Mouse (Mus musculus) MEL (cell line): ENCODE measurements around the gene Slc5a1. TPM values are rescaled to one million over a fixed set of nuclear protein-coding genes. Genes with fewer than 3 reads are reported as not detected.

ENCODE experiments used
- DNase-seq: peaks from one replicate; pipeline ENCODE4 v3.0.0; 2011; ENCODE audit warnings: low read depth, low spot score
- H3K27ac ChIP-seq: 2 replicates; pipeline ENCODE4 v1.5.1; 2012; ENCODE audit warnings: low read depth, mild to moderate bottlenecking, control low read depth, low read length, moderate library complexity; ENCODE audit not compliant: control insufficient read depth
- H3K27me3 ChIP-seq, 2 experiments: fragments of 150-350 bp in 1 of 2; sonication (generic) in 1 of 2; 2 replicates each; pipeline ENCODE4 v1.6.1; 2012; ENCODE audit warnings: low read length in 2 of 2, mild to moderate bottlenecking in 2 of 2, improper control_type of control experiment in 1 of 2, moderate library complexity in 1 of 2; ENCODE audit not compliant: insufficient read depth in 2 of 2, control insufficient read depth in 1 of 2
- H3K36me3 ChIP-seq, 2 experiments: 2 replicates each; pipeline ENCODE4 v1.6.1; 2012 to 2014; ENCODE audit warnings: low read length in 2 of 2, improper control_type of control experiment in 1 of 2, inconsistent platforms in 1 of 2, mild to moderate bottlenecking in 1 of 2; ENCODE audit not compliant: insufficient read depth in 2 of 2, control insufficient read depth in 1 of 2
- H3K4me1 ChIP-seq, 2 experiments: fragments of 150-350 bp in 1 of 2; sonication (generic) in 1 of 2; 2 replicates each; pipeline ENCODE4 v1.6.1; 2012; ENCODE audit warnings: low read length in 2 of 2, improper control_type of control experiment in 1 of 2, mild to moderate bottlenecking in 1 of 2; ENCODE audit not compliant: insufficient read depth in 2 of 2, control insufficient read depth in 1 of 2
- H3K4me3 ChIP-seq, 2 experiments: fragments of 150-350 bp in 1 of 2; sonication (generic) in 1 of 2; 2 replicates each; pipeline ENCODE4 v1.5.1; 2012; ENCODE audit warnings: low read depth in 2 of 2, low read length in 2 of 2, mild to moderate bottlenecking in 2 of 2, moderate library complexity in 2 of 2, control low read depth in 1 of 2, improper control_type of control experiment in 1 of 2; ENCODE audit not compliant: control insufficient read depth in 1 of 2, insufficient read depth in 1 of 2
- H3K79me2 ChIP-seq: 2 replicates; pipeline ENCODE4 v1.6.1; 2012; ENCODE audit warnings: mild to moderate bottlenecking, low read length, moderate library complexity; ENCODE audit not compliant: control insufficient read depth, poor library complexity, insufficient read depth
- H3K9ac ChIP-seq: 2 replicates; pipeline ENCODE4 v1.6.1; 2012; ENCODE audit warnings: low read depth, mild to moderate bottlenecking, control low read depth, low read length, moderate library complexity; ENCODE audit not compliant: control insufficient read depth, poor library complexity, severe bottlenecking
- H3K9me3 ChIP-seq: fragments of 150-350 bp; sonication (generic); replicated peaks from 2 replicates; pipeline ENCODE4 v1.6.1; 2012; ENCODE audit warnings: mild to moderate bottlenecking, low read length, improper control_type of control experiment, moderate library complexity; ENCODE audit not compliant: insufficient read depth
- CTCF ChIP-seq, 3 experiments: IDR thresholded peaks in 2 of 3; conservative IDR thresholded peaks in 1 of 3; 2 replicates each; pipeline ENCODE4 v1.5.1; 2011 to 2012; ENCODE audit warnings: low read length in 3 of 3, low read depth in 2 of 3, mild to moderate bottlenecking in 2 of 3, improper control_type of control experiment in 1 of 3, inconsistent platforms in 1 of 3, mixed read lengths in 1 of 3, moderate library complexity in 1 of 3; ENCODE audit not compliant: control insufficient read depth in 1 of 3, insufficient read depth in 1 of 3, poor library complexity in 1 of 3, severe bottlenecking in 1 of 3
- E2F4 ChIP-seq: IDR thresholded peaks from 2 replicates; pipeline ENCODE4 v1.6.1; 2011; ENCODE audit warnings: low read depth, low read length, improper control_type of control experiment, borderline replicate concordance
- EP300 ChIP-seq, 2 experiments: IDR thresholded peaks; 2 replicates each; pipeline ENCODE4 v1.6.1; 2011; ENCODE audit warnings: improper control_type of control experiment in 2 of 2, low read length in 2 of 2, low read depth in 1 of 2, mild to moderate bottlenecking in 1 of 2
- MAFK ChIP-seq: IDR thresholded peaks from 2 replicates; pipeline ENCODE4 v1.6.1; 2011; ENCODE audit warnings: low read depth, mild to moderate bottlenecking, low read length, improper control_type of control experiment, borderline replicate concordance
- POLR2A ChIP-seq, 2 experiments: IDR thresholded peaks; 2 replicates each; pipeline ENCODE4 v1.6.1; 2011 to 2012; ENCODE audit warnings: low read length in 2 of 2, mild to moderate bottlenecking in 2 of 2, control low read depth in 1 of 2, improper control_type of control experiment in 1 of 2, low read depth in 1 of 2, moderate library complexity in 1 of 2; ENCODE audit not compliant: control insufficient read depth in 1 of 2, insufficient read depth in 1 of 2, poor library complexity in 1 of 2
- RAD21 ChIP-seq: IDR thresholded peaks from 2 replicates; pipeline ENCODE4 v1.6.1; 2011; ENCODE audit warnings: mild to moderate bottlenecking, low read depth, low read length, improper control_type of control experiment
- polyA plus RNA-seq, 2 experiments: library from polyadenylated mRNA; stranded (reverse) in 1 of 2; unstranded in 1 of 2; fragments of >175 nt in 1 of 2; fragments of >200 nt in 1 of 2; gene quantifications; 2 replicates each; pipeline versions ENCODE4 v1.2.1 to v1.2.4; 2012; ENCODE audit warnings: low replicate concordance in 2 of 2, low read depth in 1 of 2; ENCODE audit not compliant: insufficient read length in 2 of 2, insufficient read depth in 1 of 2, missing spikeins in 1 of 2
- total RNA-seq: library from RNA; depleted of rRNA; stranded (reverse); fragments of 300-350 nt; gene quantifications from 2 replicates; pipeline ENCODE4 v1.2.3, GENCODE M21; 2012; rRNA removed

Slc5a1 gene
- total and polyA plus RNA-seq, 3 experiments: not detected

- H3K9me3 ChIP-seq: no peaks in the 10 kb centered on the region
- no peak overlapping the region for H3K4me3 ChIP-seq
- H3K27me3 ChIP-seq: no peaks in the 10 kb centered on the region
- H3K79me2 ChIP-seq: no peaks in the 10 kb centered on the region
- peaks cover 0 to 10% of the 10 kb centered on the region in 2 experiments; a peak in 2 of 4 replicates for H3K36me3 ChIP-seq
- DNase-seq: no peak
- H3K9ac ChIP-seq: no peak overlapping the region
- no peak overlapping the region for H3K27ac ChIP-seq
- TF ChIP-seq E2F4 (no peak), MAFK (no peak), POLR2A (IDR thresholded peaks at IDR 0.05; ENCODE audit: control insufficient read depth in 1 of 2, insufficient read depth in 1 of 2, low read depth in 1 of 2, low read length in 2 of 2, poor library complexity in 1 of 2) (no peak), RAD21 (no peak), CTCF (IDR thresholded peaks at IDR 0.05 in 2 of 3, conservative IDR thresholded peaks at IDR 0.05 in 1 of 3; ENCODE audit: control insufficient read depth in 1 of 3, insufficient read depth in 1 of 3, low read depth in 2 of 3, low read length in 3 of 3, poor library complexity in 1 of 3, severe bottlenecking in 1 of 3) (no peak), EP300 (IDR thresholded peaks at IDR 0.05; ENCODE audit: low read depth in 1 of 2, low read length in 2 of 2) (no peak)
- peaks cover 14 to 22% of the 10 kb centered on the region in 2 experiments; a peak in 3 of 4 replicates for H3K4me1 ChIP-seq
Observed at GRCm38 (mm10) chr5:33211254-33211653, 107.2 kb downstream of the Slc5a1 start.

Other genes starting within 250 kb of the Slc5a1 start
- 36.0 and 37.0 TPM in 2 replicates for gene Prr14l, start 250.0 kb upstream of the Slc5a1 start, total RNA-seq
- 100 to 1,000 TPM in 1 of 2 experiments, 10 to 100 TPM in 1; 39.9 to 135 TPM for gene Prr14l, start 250.0 kb upstream of the Slc5a1 start, polyA plus RNA-seq
- 18.0 and 20.3 TPM in 2 replicates for gene Depdc5, start 240.5 kb upstream of the Slc5a1 start, total RNA-seq
- 10 to 100 TPM in 1 of 2 experiments, not detected in 1; 23.9 TPM for gene Depdc5, start 240.5 kb upstream of the Slc5a1 start, polyA plus RNA-seq
- 80.0 and 91.5 TPM in 2 replicates for gene Ywhah, start 85.4 kb upstream of the Slc5a1 start, total RNA-seq
- gene Ywhah, start 85.4 kb upstream of the Slc5a1 start, polyA plus RNA-seq: 100 to 1,000 TPM in 1 of 2 experiments, not detected in 1; 312 TPM
- 1.7 and 3.1 TPM in 2 replicates for gene Spon2, start 114.2 kb downstream of the Slc5a1 start, total RNA-seq
- 1 to 10 TPM in 1 of 2 experiments, not detected in 1; 2.6 TPM for gene Spon2, start 114.2 kb downstream of the Slc5a1 start, polyA plus RNA-seq
- gene Ctbp1, start 170.8 kb downstream of the Slc5a1 start, total RNA-seq: 413 and 443 TPM in 2 replicates
- gene Ctbp1, start 170.8 kb downstream of the Slc5a1 start, polyA plus RNA-seq: 100 to 1,000 TPM; 353 to 595 TPM
- 140 and 151 TPM in 2 replicates for gene Maea, start 231.3 kb downstream of the Slc5a1 start, total RNA-seq
- gene Maea, start 231.3 kb downstream of the Slc5a1 start, polyA plus RNA-seq: 100 to 1,000 TPM in 1 of 2 experiments, not detected in 1; 224 TPM